Mouse (Mus musculus): ENCODE data around the gene Ddo.

- no peak for TF ChIP-seq CHD2 (IDR thresholded peaks at IDR 0.05; ENCODE audit: low read depth, low read length)
- TF ChIP-seq ZC3H11A (IDR thresholded peaks at IDR 0.05; ENCODE audit: borderline replicate concordance, low read depth, low read length), result no peak
- TF ChIP-seq HCFC1 (IDR thresholded peaks at IDR 0.05; ENCODE audit: borderline replicate concordance, insufficient read depth, low read length), result no peak
- TF ChIP-seq MAFK (IDR thresholded peaks at IDR 0.05; ENCODE audit: insufficient read depth, low read depth, low read length), result no peak
Measured at GRCm38 (mm10) chr10:40673297-40673665, 43.5 kb downstream of the Ddo start.

Data from ES-E14 (cell line).